Comparison of ENCODE assay signal across 10 mouse cellular contexts in the genomic region with DNA sequence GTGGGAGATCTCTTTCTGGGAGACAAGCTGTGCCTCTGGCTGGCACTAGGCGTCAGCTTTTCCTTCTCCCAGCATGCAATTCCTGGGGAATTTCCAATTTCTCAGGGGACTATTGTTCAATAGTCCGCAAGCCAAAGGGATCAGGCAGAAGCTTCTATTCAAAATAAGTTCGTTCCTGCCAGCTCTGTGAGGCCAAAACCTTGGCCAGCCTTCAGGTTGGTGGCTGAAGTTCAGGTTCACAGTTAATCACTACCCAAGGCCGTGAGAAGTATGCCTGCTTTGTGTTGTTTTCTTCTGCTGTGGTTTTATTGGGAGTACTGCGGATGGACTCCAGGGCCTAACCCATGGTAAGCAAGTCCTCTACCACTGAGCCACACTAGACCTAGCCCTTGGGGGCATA. TPM values are rescaled to one million over a fixed set of nuclear protein-coding genes. Genes with fewer than 3 reads are reported as not detected.
DNase-seq lines count a peak whose midpoint lies in the region; ATAC-seq lines count a peak whose summit lies in the region.
"Had no signal": no experiment of that assay in that cellular context is flagged by ENCODE, and none has a peak within 500 bp of the region (broad histone marks: within the 10 kb centered on the region; RNA-seq: fewer than 3 reads in every experiment).

No protein-coding gene starts in this region.

- WGBS in neural tube, embryonic 15.5 days: 66% methylated on average over 5 of the region's 5 CpGs

- no peaks in the 10 kb centered on the region for H3K9me3 ChIP-seq in neural tube, embryonic 15.5 days (replicated peaks)
- H3K9me3 ChIP-seq: embryonic facial prominence, embryonic 13.5 days; midbrain, embryonic 12.5 days had no signal

- no peak overlapping the region for H3K4me3 ChIP-seq in neural tube, embryonic 15.5 days (replicated peaks)
- H3K4me3 ChIP-seq: embryonic facial prominence, embryonic 13.5 days; midbrain, embryonic 12.5 days had no signal

- H3K36me3 ChIP-seq in neural tube, embryonic 15.5 days: peaks cover 94% of the 10 kb centered on the region

- peak overlapping the region; percentile 61 for H3K27ac ChIP-seq in neural tube, embryonic 15.5 days (replicated peaks)
- H3K27ac ChIP-seq: embryonic facial prominence, embryonic 13.5 days; midbrain, embryonic 12.5 days had no signal

- no peak overlapping the region for H3K9ac ChIP-seq in neural tube, embryonic 15.5 days (replicated peaks)
- H3K9ac ChIP-seq: embryonic facial prominence, embryonic 13.5 days; midbrain, embryonic 12.5 days had no signal

- H3K4me2 ChIP-seq in neural tube, embryonic 15.5 days: no peak overlapping the region
- H3K4me2 ChIP-seq: embryonic facial prominence, embryonic 13.5 days; midbrain, embryonic 12.5 days had no signal

- ATAC-seq in frontal cortex, adult (ENCODE audit: low TSS enrichment): 0 out of 2 replicates have a peak, but pooled peaks have one; percentile 44
- ATAC-seq in neural tube, embryonic 15.5 days (ENCODE audit: low FRiP score): peak; percentile 36; the same call in 1 of the 2 replicates

- no peaks in the 10 kb centered on the region for H3K27me3 ChIP-seq in neural tube, embryonic 15.5 days (replicated peaks)
- H3K27me3 ChIP-seq: embryonic facial prominence, embryonic 13.5 days; midbrain, embryonic 12.5 days had no signal

- 0 out of 2 replicates have a peak, but pooled peaks cover 4% of the 10 kb centered on the region for H3K4me1 ChIP-seq in neural tube, embryonic 15.5 days
- H3K4me1 ChIP-seq: embryonic facial prominence, embryonic 13.5 days had no signal

- no peak for DNase-seq in frontal cortex, postnatal 14 days (ENCODE audit: low spot score in 2 of 2)
- DNase-seq in right cerebral cortex, adult 18-20 months: peak; percentile 31
- no peak for DNase-seq in right cerebral cortex, postnatal 14 days
- DNase-seq in kidney, postnatal 14 days: peak; percentile 76
- no peak for DNase-seq in heart, adult 8-10 months (ENCODE audit: low spot score)
- DNase-seq in ovary, postnatal 36 days (ENCODE audit: low spot score): no peak

RNA-seq across cellular contexts. Expression of gene Fads3, which starts 29.8 kb away (rescaled TPM):
- 30.3 and 32.3 TPM in 2 replicates for polyA plus RNA-seq in neural tube, embryonic 15.5 days (2015; fragmentation: Nextera tagmentation; extraction: Ambion mirVana)
- 10 to 100 TPM; 34.9 to 43.8 (median 37.4) TPM for total RNA-seq in heart, adult 8-10 months (2022)

RNA-seq across cellular contexts. Expression of gene Fads2, which starts 30.4 kb away (rescaled TPM):
- 163 and 165 TPM in 2 replicates for polyA plus RNA-seq in neural tube, embryonic 15.5 days (2015; fragmentation: Nextera tagmentation; extraction: Ambion mirVana)
- total RNA-seq in heart, adult 8-10 months (2022): 1 to 10 TPM; 4.6 to 6.0 (median 5.1) TPM

Comparison
In these comparisons a context has a peak if more than half of its experiments do, and no peak if none do; other contexts are left out.
1. DNase-seq: peak in right cerebral cortex, adult 18-20 months (single experiment) and kidney, postnatal 14 days (single experiment); none in frontal cortex, postnatal 14 days (0 of 2), right cerebral cortex, postnatal 14 days (single experiment), heart, adult 8-10 months (single experiment) and ovary, postnatal 36 days (single experiment).